Mouse (Mus musculus): ENCODE results near the gene Actr1b. TPM values are rescaled to one million over a fixed set of nuclear protein-coding genes. Genes with fewer than 3 reads are reported as not detected.

Actr1b gene
- 86.9 and 91.3 TPM in 2 replicates for polyA plus RNA-seq (2014; fragmentation: Nextera tagmentation; extraction: Ambion mirVana)

DNA sequence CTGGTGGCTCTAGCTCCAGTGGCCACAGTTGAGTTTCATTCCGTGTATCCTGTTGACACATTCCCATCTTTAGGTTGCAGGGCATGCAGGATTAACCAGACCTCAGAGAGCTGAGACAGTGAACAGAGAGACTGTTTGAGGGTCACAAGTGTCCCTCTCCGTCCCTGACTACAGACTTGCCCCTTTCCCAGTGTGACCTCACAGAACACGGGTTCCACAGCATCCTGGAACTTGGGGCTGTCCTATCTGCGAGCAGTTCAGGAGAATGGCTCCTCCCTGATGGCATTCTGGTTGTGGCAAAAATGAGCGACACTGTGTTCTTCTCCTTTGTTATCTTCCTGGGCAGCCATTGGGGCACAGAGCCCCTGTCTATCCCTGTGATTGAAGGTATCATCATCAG is at the start of gene Actr1b:
TSS of gene Actr1b (minus strand) at position 112 of the 400 bp plus-strand sequence.
- no peaks in the 10 kb centered on the region for H3K4me1 ChIP-seq (ENCODE audit: control insufficient read depth, insufficient read depth, low read length)
- no peak within 1 kb of the TSS for H3K9ac ChIP-seq (replicated peaks; ENCODE audit: low read depth, low read length)
- H3K9me3 ChIP-seq (ENCODE audit: control insufficient read depth, low read depth, low read length): no peaks in the 10 kb centered on the region

DNA sequence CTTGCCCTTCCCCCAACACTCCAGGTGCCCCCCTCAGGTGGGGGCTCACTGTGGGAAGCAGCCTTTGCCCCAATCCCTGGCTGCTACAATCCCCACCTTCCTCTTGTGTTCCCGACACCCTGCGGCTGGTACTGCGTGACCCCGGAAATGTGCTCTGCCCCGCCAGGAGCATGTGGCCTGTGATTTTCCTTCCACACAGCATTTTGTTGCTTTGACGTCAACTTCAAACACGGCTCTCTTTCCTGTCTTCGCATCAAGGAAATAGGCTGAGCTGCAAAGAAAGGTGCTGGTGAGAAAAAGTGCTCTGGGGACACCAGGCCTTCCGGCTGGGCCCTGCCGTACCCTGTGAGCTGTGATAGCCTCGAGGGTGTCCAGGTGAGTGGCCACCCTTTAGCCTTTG is 47.3 kb upstream of the Actr1b start, which contains the start of gene Zap70:
TSS of gene Zap70 (plus strand) at position 231 of the 400 bp plus-strand sequence.
- Histone ChIP-seq H3K4me3 (ENCODE audit: low read depth, low read length) (no peak within 1 kb of the TSS), H3K9me3 (ENCODE audit: control insufficient read depth, low read depth, low read length) (no peaks in the 10 kb centered on the region), H3K4me2 (replicated peaks; ENCODE audit: low read depth, low read length) (no peak within 1 kb of the TSS), H3K27ac (ENCODE audit: low read length) (no peak within 1 kb of the TSS), H3K27me3 (ENCODE audit: control insufficient read depth, insufficient read depth, low read length) (no peaks in the 10 kb centered on the region), H3K36me3 (ENCODE audit: control insufficient read depth, insufficient read depth, low read length) (no peaks in the 10 kb centered on the region), H3K9ac (replicated peaks; ENCODE audit: low read depth, low read length) (no peak within 1 kb of the TSS), H3K4me1 (ENCODE audit: control insufficient read depth, insufficient read depth, low read length) (no peaks in the 10 kb centered on the region)
- 81% methylated on average over 11 of the region's 11 CpGs for WGBS
- ATAC-seq (ENCODE audit: insufficient number of reproducible peaks, insufficient read depth, low FRiP score, low read depth): no peak

More for the DNA sequence above, at the start of gene Actr1b:
- no peaks in the 10 kb centered on the region for H3K36me3 ChIP-seq (ENCODE audit: control insufficient read depth, insufficient read depth, low read length)
- H3K27me3 ChIP-seq (ENCODE audit: control insufficient read depth, insufficient read depth, low read length): no peaks in the 10 kb centered on the region
- no peak for ATAC-seq (ENCODE audit: insufficient number of reproducible peaks, insufficient read depth, low FRiP score, low read depth)
- H3K27ac ChIP-seq (ENCODE audit: low read length): no peak within 1 kb of the TSS
- no peak within 1 kb of the TSS for H3K4me2 ChIP-seq (replicated peaks; ENCODE audit: low read depth, low read length)
- no peak within 1 kb of the TSS for H3K4me3 ChIP-seq (ENCODE audit: low read depth, low read length)
- 76% methylated on average over 5 of the region's 5 CpGs for WGBS

DNA sequence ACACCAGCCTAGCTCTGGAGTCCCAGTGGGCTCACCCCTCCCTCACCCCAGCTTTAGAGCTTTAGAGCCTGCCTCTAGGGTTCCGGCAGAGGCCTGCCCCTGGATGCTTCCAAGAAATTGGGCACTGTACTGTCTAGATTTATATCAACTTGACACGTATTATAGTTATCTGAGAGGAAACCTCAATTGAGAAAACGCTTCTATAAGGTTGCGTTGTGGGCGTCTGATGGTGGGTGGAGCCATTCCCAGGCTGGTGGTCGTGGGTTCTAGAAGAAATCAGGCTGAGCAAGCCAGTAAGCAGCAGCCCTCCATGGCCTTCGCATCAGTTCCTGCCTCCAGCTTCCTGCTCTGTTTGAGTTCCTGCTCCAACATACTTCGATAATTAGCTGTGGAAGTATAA is 46.8 kb upstream of the Actr1b start:
- Histone ChIP-seq H3K4me1 (ENCODE audit: control insufficient read depth, insufficient read depth, low read length) (no peaks in the 10 kb centered on the region), H3K4me3 (ENCODE audit: low read depth, low read length) (no peak overlapping the region), H3K27me3 (ENCODE audit: control insufficient read depth, insufficient read depth, low read length) (no peaks in the 10 kb centered on the region), H3K4me2 (replicated peaks; ENCODE audit: low read depth, low read length) (no peak overlapping the region), H3K9me3 (ENCODE audit: control insufficient read depth, low read depth, low read length) (no peaks in the 10 kb centered on the region), H3K9ac (replicated peaks; ENCODE audit: low read depth, low read length) (no peak overlapping the region), H3K36me3 (ENCODE audit: control insufficient read depth, insufficient read depth, low read length) (no peaks in the 10 kb centered on the region), H3K27ac (ENCODE audit: low read length) (no peak overlapping the region)
- 86% methylated on average over 8 of the region's 8 CpGs for WGBS
- no peak for ATAC-seq (ENCODE audit: insufficient number of reproducible peaks, insufficient read depth, low FRiP score, low read depth)

DNA sequence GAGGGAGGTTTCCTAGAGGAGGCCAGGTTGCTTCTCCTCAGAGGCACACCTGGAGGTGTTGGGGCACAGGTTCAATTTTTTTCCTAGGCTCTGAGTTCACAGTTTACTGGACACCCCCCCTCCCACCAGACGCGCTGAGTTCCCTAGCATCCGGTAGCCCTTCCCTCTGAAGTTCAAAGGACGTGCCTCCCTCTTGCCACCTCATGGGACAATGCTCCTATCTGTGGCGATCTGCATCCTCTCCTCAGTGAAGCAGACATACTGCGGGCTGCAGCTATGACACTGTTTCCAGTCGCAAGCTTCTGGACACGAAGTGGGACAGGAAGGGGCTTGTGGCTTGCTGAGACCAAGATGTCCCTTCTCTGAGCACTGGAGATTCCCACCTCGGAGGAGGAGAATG is 46.2 kb upstream of the Actr1b start:
- H3K9me3 ChIP-seq (ENCODE audit: control insufficient read depth, low read depth, low read length): no peaks in the 10 kb centered on the region
- H3K27ac ChIP-seq (ENCODE audit: low read length): no peak overlapping the region
- no peak overlapping the region for H3K9ac ChIP-seq (replicated peaks; ENCODE audit: low read depth, low read length)
- H3K27me3 ChIP-seq (ENCODE audit: control insufficient read depth, insufficient read depth, low read length): no peaks in the 10 kb centered on the region
- no peaks in the 10 kb centered on the region for H3K4me1 ChIP-seq (ENCODE audit: control insufficient read depth, insufficient read depth, low read length)
- H3K4me3 ChIP-seq (ENCODE audit: low read depth, low read length): no peak overlapping the region
- 83% methylated on average over 9 of the region's 9 CpGs for WGBS
- H3K36me3 ChIP-seq (ENCODE audit: control insufficient read depth, insufficient read depth, low read length): no peaks in the 10 kb centered on the region
- ATAC-seq (ENCODE audit: insufficient number of reproducible peaks, insufficient read depth, low FRiP score, low read depth): no peak
- no peak overlapping the region for H3K4me2 ChIP-seq (replicated peaks; ENCODE audit: low read depth, low read length)

- Histone ChIP-seq H3K4me2 (replicated peaks; ENCODE audit: low read depth, low read length) (no peak overlapping the region), H3K9ac (replicated peaks; ENCODE audit: low read depth, low read length) (no peak overlapping the region), H3K27me3 (ENCODE audit: control insufficient read depth, insufficient read depth, low read length) (no peaks in the 10 kb centered on the region), H3K9me3 (ENCODE audit: control insufficient read depth, low read depth, low read length) (no peaks in the 10 kb centered on the region), H3K27ac (ENCODE audit: low read length) (no peak overlapping the region), H3K4me3 (ENCODE audit: low read depth, low read length) (no peak overlapping the region), H3K4me1 (ENCODE audit: control insufficient read depth, insufficient read depth, low read length) (no peaks in the 10 kb centered on the region), H3K36me3 (ENCODE audit: control insufficient read depth, insufficient read depth, low read length) (no peaks in the 10 kb centered on the region)
- ATAC-seq (ENCODE audit: insufficient number of reproducible peaks, insufficient read depth, low FRiP score, low read depth): no peak
- 87% methylated on average over 18 of the region's 18 CpGs for WGBS
These were observed 44.9 kb upstream of the Actr1b start for GRCm38 (mm10) chr1:36759076-36759475.

DNA sequence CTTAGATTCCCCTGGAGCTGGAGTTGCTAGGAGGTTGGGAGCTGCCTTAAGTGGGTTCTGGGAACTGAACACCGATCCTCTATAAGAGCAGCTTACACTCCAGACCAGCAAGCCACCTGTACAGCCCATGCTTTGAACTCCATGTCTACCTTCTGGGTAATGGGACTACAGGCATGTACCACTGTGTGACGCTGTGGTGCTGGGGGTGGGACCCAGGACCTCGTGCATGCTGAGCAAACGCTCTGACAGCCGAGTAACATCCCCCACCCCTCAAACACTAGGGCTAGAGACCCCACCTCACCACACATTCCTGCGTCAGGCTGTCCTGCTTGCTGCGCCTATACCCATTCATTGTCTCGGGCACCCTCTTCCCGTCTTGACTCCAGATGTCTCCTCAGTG is 44.3 kb upstream of the Actr1b start:
- no peak overlapping the region for H3K4me2 ChIP-seq (replicated peaks; ENCODE audit: low read depth, low read length)
- 81% methylated on average over 9 of the region's 9 CpGs for WGBS
- ATAC-seq (ENCODE audit: insufficient number of reproducible peaks, insufficient read depth, low FRiP score, low read depth): no peak

DNA sequence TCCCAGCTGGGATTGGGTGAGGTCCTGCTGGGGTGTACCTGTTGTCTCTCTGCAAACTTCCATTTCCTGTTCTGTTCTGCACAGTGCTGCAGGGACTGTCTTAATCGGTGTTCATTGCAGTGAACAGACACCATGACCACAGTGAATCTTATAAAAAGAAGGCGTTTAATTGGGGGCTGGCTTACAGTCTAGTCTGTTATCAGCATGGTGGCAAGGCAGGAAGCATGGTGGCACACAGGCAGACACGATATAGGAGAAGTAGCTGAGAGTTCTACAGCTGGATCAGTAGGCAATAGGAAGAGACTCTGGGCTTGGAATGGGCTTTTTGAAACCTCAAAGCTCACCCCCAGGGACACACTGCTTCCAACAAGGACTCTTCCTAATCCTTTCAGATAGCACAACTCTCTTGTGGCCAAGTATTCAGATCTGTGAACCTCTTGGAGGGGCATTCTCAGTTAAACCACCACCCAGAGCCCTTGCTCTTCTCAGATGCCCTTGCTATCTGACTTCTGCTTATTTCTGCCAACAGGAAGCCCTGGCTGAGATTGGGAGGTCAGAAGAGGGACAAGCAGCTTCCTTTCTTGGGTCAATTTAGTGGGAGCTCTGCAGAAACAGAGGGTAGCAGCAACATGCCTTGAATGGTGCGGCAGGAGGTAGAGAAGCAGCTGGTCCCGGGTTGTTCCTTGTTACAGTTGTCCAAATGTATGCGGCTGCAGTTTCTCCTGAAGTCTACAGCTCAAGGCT is 39.9 kb upstream of the Actr1b start:
- no peaks in the 10 kb centered on the region for H3K36me3 ChIP-seq (ENCODE audit: control insufficient read depth, insufficient read depth, low read length)
- no peak for ATAC-seq (ENCODE audit: insufficient number of reproducible peaks, insufficient read depth, low FRiP score, low read depth)
- 77% methylated on average over 6 of the region's 6 CpGs for WGBS

More for the DNA sequence above, 44.3 kb upstream of the Actr1b start:
- H3K27ac ChIP-seq (ENCODE audit: low read length): no peak overlapping the region
- no peaks in the 10 kb centered on the region for H3K27me3 ChIP-seq (ENCODE audit: control insufficient read depth, insufficient read depth, low read length)
- H3K9me3 ChIP-seq (ENCODE audit: control insufficient read depth, low read depth, low read length): no peaks in the 10 kb centered on the region
- no peaks in the 10 kb centered on the region for H3K4me1 ChIP-seq (ENCODE audit: control insufficient read depth, insufficient read depth, low read length)
- H3K4me3 ChIP-seq (ENCODE audit: low read depth, low read length): no peak overlapping the region
- no peaks in the 10 kb centered on the region for H3K36me3 ChIP-seq (ENCODE audit: control insufficient read depth, insufficient read depth, low read length)
- H3K9ac ChIP-seq (replicated peaks; ENCODE audit: low read depth, low read length): no peak overlapping the region

GRCm38 (mm10) chr1:36746452-36746851 is 32.2 kb upstream of the Actr1b start:
- no peak for ATAC-seq (ENCODE audit: insufficient number of reproducible peaks, insufficient read depth, low FRiP score, low read depth)
- H3K9ac ChIP-seq (replicated peaks; ENCODE audit: low read depth, low read length): no peak overlapping the region
- H3K36me3 ChIP-seq (ENCODE audit: control insufficient read depth, insufficient read depth, low read length): no peaks in the 10 kb centered on the region
- H3K4me2 ChIP-seq (replicated peaks; ENCODE audit: low read depth, low read length): no peak overlapping the region
- H3K27me3 ChIP-seq (ENCODE audit: control insufficient read depth, insufficient read depth, low read length): no peaks in the 10 kb centered on the region
- no peaks in the 10 kb centered on the region for H3K4me1 ChIP-seq (ENCODE audit: control insufficient read depth, insufficient read depth, low read length)
- H3K9me3 ChIP-seq (ENCODE audit: control insufficient read depth, low read depth, low read length): no peaks in the 10 kb centered on the region
- H3K27ac ChIP-seq (ENCODE audit: low read length): no peak overlapping the region
- no peak overlapping the region for H3K4me3 ChIP-seq (ENCODE audit: low read depth, low read length)
- WGBS: 41% methylated on average over 15 of the region's 15 CpGs

More for the DNA sequence above, 39.9 kb upstream of the Actr1b start:
- Histone ChIP-seq H3K4me2 (replicated peaks; ENCODE audit: low read depth, low read length) (no peak overlapping the region), H3K4me1 (ENCODE audit: control insufficient read depth, insufficient read depth, low read length) (no peaks in the 10 kb centered on the region), H3K4me3 (ENCODE audit: low read depth, low read length) (no peak overlapping the region), H3K27me3 (ENCODE audit: control insufficient read depth, insufficient read depth, low read length) (no peaks in the 10 kb centered on the region), H3K27ac (ENCODE audit: low read length) (no peak overlapping the region), H3K9me3 (ENCODE audit: control insufficient read depth, low read depth, low read length) (no peaks in the 10 kb centered on the region), H3K9ac (replicated peaks; ENCODE audit: low read depth, low read length) (no peak overlapping the region)

DNA sequence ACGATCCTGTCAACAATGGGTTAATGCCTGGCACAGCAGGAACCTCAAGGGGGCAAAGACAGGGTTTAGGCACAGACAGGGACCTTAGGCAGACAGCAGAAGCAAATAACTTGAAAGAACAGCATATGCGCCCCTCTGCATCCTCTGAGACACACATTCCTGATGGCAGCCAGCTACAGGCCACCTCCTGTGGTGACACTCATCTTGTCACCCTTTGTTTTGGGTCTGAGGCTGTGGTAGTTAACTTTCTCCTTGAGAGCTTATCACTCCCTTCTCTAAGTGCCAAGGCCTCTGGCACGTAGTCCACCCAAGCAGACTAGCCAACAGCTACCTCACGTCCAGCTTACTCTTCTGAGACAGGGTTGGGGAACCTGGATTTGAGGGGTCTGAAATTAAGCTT is 31.4 kb upstream of the Actr1b start:
- no peak overlapping the region for H3K27ac ChIP-seq (ENCODE audit: low read length)
- no peak for ATAC-seq (ENCODE audit: insufficient number of reproducible peaks, insufficient read depth, low FRiP score, low read depth)
- H3K36me3 ChIP-seq (ENCODE audit: control insufficient read depth, insufficient read depth, low read length): no peaks in the 10 kb centered on the region
- H3K9ac ChIP-seq (replicated peaks; ENCODE audit: low read depth, low read length): no peak overlapping the region
- no peaks in the 10 kb centered on the region for H3K9me3 ChIP-seq (ENCODE audit: control insufficient read depth, low read depth, low read length)
- no peaks in the 10 kb centered on the region for H3K4me1 ChIP-seq (ENCODE audit: control insufficient read depth, insufficient read depth, low read length)
- no peak overlapping the region for H3K4me3 ChIP-seq (ENCODE audit: low read depth, low read length)
- no peak overlapping the region for H3K4me2 ChIP-seq (replicated peaks; ENCODE audit: low read depth, low read length)
- WGBS: 62% methylated on average over 4 of the region's 4 CpGs
- no peaks in the 10 kb centered on the region for H3K27me3 ChIP-seq (ENCODE audit: control insufficient read depth, insufficient read depth, low read length)
